Mouse (Mus musculus) lung, embryonic 15.5 days (tissue): Measurements from ENCODE around the gene Epha5. TPM values are rescaled to one million over a fixed set of nuclear protein-coding genes. Genes with fewer than 3 reads are reported as not detected.
A peak's percentile ranks its signal among the peaks of the same experiment; 100 is the strongest.

Experiments
- ATAC-seq: fragments of 200-750 bp; cut with Nextera tagmentation; 2 replicates; pipeline ENCODE4 v1.8.0; 2017; ENCODE audit warnings: moderate number of reproducible peaks, borderline replicate concordance; ENCODE audit not compliant: low FRiP score, low TSS enrichment; ENCODE audit errors: extremely low read depth
- H3K27ac ChIP-seq: fragments of 300-500 bp; sonication (generic); 2 replicates; pipeline ENCODE4 v1.5.1; 2015; ENCODE audit warnings: moderate library complexity, mild to moderate bottlenecking, inconsistent platforms
- H3K27me3 ChIP-seq: fragments of 300-500 bp; sonication (generic); 2 replicates; pipeline ENCODE4 v1.6.1; 2015; ENCODE audit warnings: inconsistent platforms
- H3K36me3 ChIP-seq: fragments of 300-500 bp; sonication (generic); 2 replicates; pipeline ENCODE4 v1.6.1; 2015; ENCODE audit warnings: inconsistent platforms
- H3K4me1 ChIP-seq: fragments of 300-500 bp; sonication (generic); 2 replicates; pipeline ENCODE4 v1.6.1; 2015; ENCODE audit warnings: inconsistent platforms
- H3K4me2 ChIP-seq: fragments of 300-500 bp; sonication (generic); 2 replicates; pipeline ENCODE4 v1.6.1; 2015; ENCODE audit warnings: inconsistent platforms, mild to moderate bottlenecking, moderate library complexity
- H3K4me3 ChIP-seq: fragments of 300-500 bp; sonication (generic); 2 replicates; pipeline ENCODE4 v1.5.1; 2015; ENCODE audit warnings: mild to moderate bottlenecking, inconsistent platforms
- H3K9ac ChIP-seq: fragments of 300-500 bp; sonication (generic); 2 replicates; pipeline ENCODE4 v1.6.1; 2015; ENCODE audit warnings: inconsistent platforms
- H3K9me3 ChIP-seq: fragments of 300-500 bp; sonication (generic); 2 replicates; pipeline ENCODE4 v1.6.1; 2016; ENCODE audit warnings: inconsistent platforms
- WGBS: fragments of 180-500 bp; shearing (Covaris S2); methylation state at CpG from one replicate; pipeline ENCODE4 v1.1.7; 2015; 5-methylcytosine and 5-hydroxymethylcytosine counted together
- polyA plus RNA-seq: library from polyadenylated mRNA; unstranded; fragments of >200 nt; fragmentation: Nextera tagmentation; extraction: Ambion mirVana; gene quantifications from 2 replicates; pipeline ENCODE4 v1.2.1, GENCODE M21; 2015

The Epha5 gene
- polyA plus RNA-seq, 1 experiment from 2014 or later, result 5.7 TPM

- ATAC-seq, result no peak
- 73% methylated on average over 11 of the region's 11 CpGs for WGBS
Observed at GRCm38 (mm10) chr5:84095947-84096346, 321.2 kb downstream of the Epha5 start.

GRCm38 (mm10) chr5:84081321-84081720 lies 335.9 kb downstream of the Epha5 start:
- no peak overlapping the region for H3K9ac ChIP-seq
- no peak overlapping the region for H3K4me3 ChIP-seq
- no peak for ATAC-seq
- H3K4me2 ChIP-seq, result no peak overlapping the region
- no peak overlapping the region for H3K27ac ChIP-seq
- H3K36me3 ChIP-seq, result no peaks in the 10 kb centered on the region
- 67% methylated on average over 6 of the region's 6 CpGs for WGBS
- H3K4me1 ChIP-seq, result no peaks in the 10 kb centered on the region
- no peaks in the 10 kb centered on the region for H3K9me3 ChIP-seq
- no peaks in the 10 kb centered on the region for H3K27me3 ChIP-seq

More at GRCm38 (mm10) chr5:84095947-84096346, 321.2 kb downstream of the Epha5 start:
- Histone ChIP-seq H3K27me3 (no peaks in the 10 kb centered on the region), H3K4me1 (no peaks in the 10 kb centered on the region), H3K9ac (no peak overlapping the region), H3K9me3 (no peaks in the 10 kb centered on the region), H3K4me2 (no peak overlapping the region), H3K36me3 (no peaks in the 10 kb centered on the region), H3K27ac (no peak overlapping the region), H3K4me3 (no peak overlapping the region)

- H3K4me2 ChIP-seq, result no peak overlapping the region
- no peak overlapping the region for H3K9ac ChIP-seq
- H3K4me3 ChIP-seq, result no peak overlapping the region
- no peaks in the 10 kb centered on the region for H3K9me3 ChIP-seq
- H3K4me1 ChIP-seq, result no peaks in the 10 kb centered on the region
- H3K27ac ChIP-seq, result no peak overlapping the region
- no peaks in the 10 kb centered on the region for H3K27me3 ChIP-seq
- WGBS, result 83% methylated on average over 7 of the region's 7 CpGs
- ATAC-seq, result no peak
- H3K36me3 ChIP-seq, result no peaks in the 10 kb centered on the region
Observed at GRCm38 (mm10) chr5:84070976-84071375, 346.2 kb downstream of the Epha5 start.

- no peak for ATAC-seq
- Histone ChIP-seq H3K27me3 (no peaks in the 10 kb centered on the region), H3K36me3 (no peaks in the 10 kb centered on the region), H3K4me1 (no peaks in the 10 kb centered on the region), H3K27ac (no peak overlapping the region), H3K4me2 (no peak overlapping the region), H3K4me3 (no peak overlapping the region), H3K9ac (no peak overlapping the region), H3K9me3 (no peaks in the 10 kb centered on the region)
- 86% methylated on average over 2 of the region's 2 CpGs for WGBS
Observed at GRCm38 (mm10) chr5:84053880-84054279, 363.3 kb downstream of the Epha5 start.

GRCm38 (mm10) chr5:84037250-84037963 lies 379.8 kb downstream of the Epha5 start:
- H3K9me3 ChIP-seq, result no peaks in the 10 kb centered on the region
- no peaks in the 10 kb centered on the region for H3K36me3 ChIP-seq
- H3K4me2 ChIP-seq, result no peak overlapping the region
- H3K27me3 ChIP-seq, result no peaks in the 10 kb centered on the region
- no peak overlapping the region for H3K9ac ChIP-seq
- no peak overlapping the region for H3K4me3 ChIP-seq
- ATAC-seq, result peak; percentile 61; the same call in 1 of the 2 replicates
- no peaks in the 10 kb centered on the region for H3K4me1 ChIP-seq
- 0 out of 2 replicates have a peak overlapping the region, but pooled peaks have one; percentile 29 for H3K27ac ChIP-seq
- 69% methylated on average over 1 of the region's 1 CpGs for WGBS
